Mouse (Mus musculus): ENCODE measurements around the gene Prkce. TPM values are rescaled to one million over a fixed set of nuclear protein-coding genes. Genes with fewer than 3 reads are reported as not detected.
A peak's percentile ranks its signal among the peaks of the same experiment; 100 is the strongest.

Gene Prkce
- total and polyA plus RNA-seq, 2 experiments from 2014 or later: 50.8 to 55.8 TPM

DNA sequence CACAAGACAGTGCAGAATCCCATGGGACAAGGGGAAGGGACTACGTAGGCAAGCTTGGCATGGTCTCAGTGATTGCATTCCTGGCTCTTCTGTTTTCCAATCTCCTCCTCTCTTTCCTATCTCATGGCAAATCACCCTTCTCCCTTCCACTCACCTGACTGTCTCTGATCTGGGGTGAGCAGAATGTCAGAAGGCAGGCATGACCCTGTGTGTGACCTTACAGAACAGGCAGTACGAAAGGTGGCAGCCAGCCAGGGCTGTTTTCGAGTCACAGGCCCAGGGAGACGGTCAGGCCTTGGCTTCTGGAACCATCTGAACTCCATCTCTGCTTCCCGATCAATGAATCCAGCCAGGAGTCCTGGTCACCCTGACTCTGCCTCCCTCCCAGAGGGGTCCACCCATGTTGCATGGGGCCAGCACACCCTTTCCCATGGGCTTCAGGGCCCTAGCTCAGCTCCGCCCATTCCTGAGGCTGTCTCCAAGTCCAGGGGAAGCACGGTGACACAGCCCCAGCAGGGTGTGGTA lies 119.2 kb downstream of the Prkce start:
- Histone ChIP-seq H3K27me3 (ENCODE audit: insufficient read depth, low read length) (no peaks in the 10 kb centered on the region), H3K4me3 (ENCODE audit: low read length) (no peak overlapping the region), H3K27ac (no peak overlapping the region), H3K4me1 (ENCODE audit: insufficient read depth, low read length) (peaks cover 7% of the 10 kb centered on the region), H3K9ac (replicated peaks; ENCODE audit: low read length) (no peak overlapping the region), H3K36me3 (ENCODE audit: insufficient read depth, low read length) (no peaks in the 10 kb centered on the region), H3K9me3 (ENCODE audit: low read length) (no peaks in the 10 kb centered on the region), H3K4me2 (ENCODE audit: low read depth, low read length) (no peak overlapping the region)
- 70% methylated on average over 7 of the region's 7 CpGs for WGBS
- DNase-seq (ENCODE audit: low spot score): no peak
- no peak for TF ChIP-seq CTCF (IDR thresholded peaks at IDR 0.05; ENCODE audit: low read depth)
- ATAC-seq: no peak

DNA sequence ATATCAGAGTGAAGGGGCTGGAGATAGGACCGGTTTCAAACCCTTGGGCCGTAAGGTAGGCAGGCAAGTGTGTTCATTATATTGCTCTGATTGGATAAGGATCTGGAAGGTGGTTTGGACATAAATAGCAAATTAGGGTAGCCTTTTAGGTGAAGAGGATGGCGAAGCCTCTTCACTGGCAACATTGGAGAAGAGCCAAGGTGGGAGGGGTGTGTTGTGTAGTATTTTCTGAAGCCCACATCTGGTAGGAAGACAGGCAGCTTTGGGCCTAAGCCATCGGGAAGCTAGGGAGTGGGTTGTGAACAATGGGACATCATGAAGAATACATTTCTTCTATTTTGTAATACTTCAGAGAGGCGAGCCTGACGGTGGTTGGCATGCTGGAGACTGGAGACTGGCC lies 125.1 kb downstream of the Prkce start:
- no peak overlapping the region for H3K4me2 ChIP-seq (ENCODE audit: low read depth, low read length)
- no peaks in the 10 kb centered on the region for H3K9me3 ChIP-seq (ENCODE audit: low read length)
- 0 out of 2 replicates have a peak, but pooled peaks cover 4% of the 10 kb centered on the region for H3K4me1 ChIP-seq (ENCODE audit: insufficient read depth, low read length)
- no peak overlapping the region for H3K27ac ChIP-seq
- WGBS: 85% methylated on average over 6 of the region's 6 CpGs
- no peak for TF ChIP-seq CTCF (IDR thresholded peaks at IDR 0.05; ENCODE audit: low read depth)
- DNase-seq (ENCODE audit: low spot score) (no peak), ATAC-seq (no peak)
- no peak overlapping the region for H3K4me3 ChIP-seq (ENCODE audit: low read length)
- H3K36me3 ChIP-seq (ENCODE audit: insufficient read depth, low read length): no peaks in the 10 kb centered on the region
- H3K9ac ChIP-seq (replicated peaks; ENCODE audit: low read length): no peak overlapping the region
- H3K27me3 ChIP-seq (ENCODE audit: insufficient read depth, low read length): no peaks in the 10 kb centered on the region

DNA sequence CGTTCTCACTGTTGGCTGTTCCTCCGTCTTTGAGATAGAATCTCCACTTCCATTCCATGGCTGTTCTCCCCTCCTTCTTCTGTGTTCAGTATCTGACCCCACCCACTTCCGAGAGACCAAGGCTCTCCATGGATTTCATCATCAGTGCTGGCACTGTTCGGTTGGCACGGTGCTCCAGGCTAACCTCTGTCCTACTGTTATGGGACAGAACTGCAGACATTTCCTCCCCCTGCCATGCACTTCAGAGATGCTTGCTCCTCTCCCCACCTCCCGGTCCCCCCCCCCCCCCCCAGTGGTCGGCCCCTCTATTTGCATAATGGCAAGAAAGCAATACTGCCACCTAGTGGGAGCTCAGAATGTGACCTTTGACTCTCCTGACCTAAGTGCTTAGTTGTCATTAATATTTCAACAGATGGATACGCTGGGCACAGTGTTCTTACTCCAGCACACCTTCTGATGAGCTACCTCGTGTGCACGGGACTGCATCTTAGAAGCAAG lies 125.7 kb downstream of the Prkce start:
- H3K4me1 ChIP-seq (ENCODE audit: insufficient read depth, low read length): 0 out of 2 replicates have a peak, but pooled peaks cover 4% of the 10 kb centered on the region
- no peaks in the 10 kb centered on the region for H3K9me3 ChIP-seq (ENCODE audit: low read length)
- no peak overlapping the region for H3K27ac ChIP-seq
- no peaks in the 10 kb centered on the region for H3K36me3 ChIP-seq (ENCODE audit: insufficient read depth, low read length)
- ATAC-seq: peak; percentile 38; the same call in 1 of the 2 replicates
- no peak overlapping the region for H3K4me2 ChIP-seq (ENCODE audit: low read depth, low read length)
- 43% methylated on average over 10 of the region's 10 CpGs for WGBS
- no peaks in the 10 kb centered on the region for H3K27me3 ChIP-seq (ENCODE audit: insufficient read depth, low read length)
- no peak overlapping the region for H3K9ac ChIP-seq (replicated peaks; ENCODE audit: low read length)
- TF ChIP-seq CTCF (IDR thresholded peaks at IDR 0.05; ENCODE audit: low read depth): peak; percentile 58
- no peak overlapping the region for H3K4me3 ChIP-seq (ENCODE audit: low read length)
- peak; percentile 67 for DNase-seq (ENCODE audit: low spot score)

DNA sequence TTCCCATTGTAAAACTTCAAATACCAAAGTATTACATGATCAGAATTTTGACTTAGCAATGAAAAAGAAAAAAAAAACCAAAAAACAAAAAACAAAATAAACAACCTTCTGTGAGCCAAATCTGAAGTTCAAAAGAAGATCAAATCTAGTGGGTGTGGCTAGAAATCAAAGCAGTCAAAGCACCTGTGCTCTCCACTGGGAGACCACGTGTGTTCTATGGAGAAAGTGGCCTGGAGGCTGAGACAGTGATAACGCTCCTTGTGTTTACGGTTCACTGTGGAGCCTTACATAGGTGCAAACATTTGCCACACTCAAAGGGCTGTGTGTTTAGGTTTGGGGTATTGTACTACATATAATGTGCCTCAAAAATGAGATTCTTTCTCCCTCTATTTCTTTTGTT lies 132.0 kb downstream of the Prkce start:
- Histone ChIP-seq H3K27me3 (ENCODE audit: insufficient read depth, low read length) (no peaks in the 10 kb centered on the region), H3K9ac (replicated peaks; ENCODE audit: low read length) (no peak overlapping the region), H3K36me3 (ENCODE audit: insufficient read depth, low read length) (no peaks in the 10 kb centered on the region), H3K27ac (no peak overlapping the region), H3K4me3 (ENCODE audit: low read length) (no peak overlapping the region), H3K4me1 (ENCODE audit: insufficient read depth, low read length) (peaks cover 6% of the 10 kb centered on the region; the same call in 1 of the 2 replicates), H3K4me2 (ENCODE audit: low read depth, low read length) (no peak overlapping the region), H3K9me3 (ENCODE audit: low read length) (no peaks in the 10 kb centered on the region)
- no peak for DNase-seq (ENCODE audit: low spot score)
- 65% methylated on average over 3 of the region's 3 CpGs for WGBS
- ATAC-seq: no peak
- no peak for TF ChIP-seq CTCF (IDR thresholded peaks at IDR 0.05; ENCODE audit: low read depth)

DNA sequence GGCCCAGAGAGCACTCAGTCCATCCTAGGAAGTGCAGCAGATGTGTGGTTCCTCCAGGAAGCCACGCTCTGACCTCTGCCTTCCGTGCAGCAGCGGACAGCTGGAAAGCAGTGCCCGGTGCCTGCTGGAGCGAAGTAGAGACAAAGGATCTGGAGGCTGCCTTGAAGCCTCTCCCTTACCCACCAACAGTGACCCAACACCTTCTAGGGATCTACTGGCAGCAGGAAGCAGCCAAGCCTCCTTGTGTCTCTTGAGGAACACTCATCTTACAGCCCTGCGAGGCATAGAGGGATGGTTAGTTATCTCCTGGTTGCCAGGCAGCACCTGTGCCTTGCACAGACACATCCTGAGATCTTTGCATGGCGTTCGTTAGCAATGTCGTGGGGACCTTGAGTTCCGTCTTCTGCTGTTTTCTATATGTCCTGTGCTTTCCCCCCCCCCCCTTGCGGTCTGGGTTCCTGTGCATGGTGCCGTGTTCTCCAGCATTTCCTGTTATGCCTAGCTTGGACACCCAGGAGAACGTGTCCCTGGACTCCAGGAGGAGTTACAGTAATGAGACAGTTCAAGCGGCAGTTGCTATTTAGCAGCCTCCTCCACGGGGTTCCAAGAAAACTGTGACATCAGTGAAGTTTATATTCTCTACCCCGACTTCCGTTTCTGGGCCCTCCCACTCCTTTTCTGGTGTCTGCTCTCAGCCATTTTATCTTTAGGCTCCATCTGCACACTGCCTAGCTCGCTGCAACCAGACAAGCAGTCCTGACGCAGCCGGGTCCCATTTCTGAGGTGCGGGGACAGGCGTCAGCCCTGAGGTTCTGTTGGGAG lies 133.4 kb downstream of the Prkce start:
- 68% methylated on average over 22 of the region's 22 CpGs for WGBS
- Histone ChIP-seq H3K4me3 (ENCODE audit: low read length) (no peak overlapping the region), H3K9ac (replicated peaks; ENCODE audit: low read length) (0 out of 2 replicates have a peak overlapping the region, but pooled peaks have one; percentile 9), H3K9me3 (ENCODE audit: low read length) (no peaks in the 10 kb centered on the region), H3K36me3 (ENCODE audit: insufficient read depth, low read length) (no peaks in the 10 kb centered on the region), H3K27ac (peak overlapping the region; percentile 66), H3K4me1 (ENCODE audit: insufficient read depth, low read length) (peaks cover 6% of the 10 kb centered on the region; the same call in 1 of the 2 replicates), H3K27me3 (ENCODE audit: insufficient read depth, low read length) (no peaks in the 10 kb centered on the region), H3K4me2 (ENCODE audit: low read depth, low read length) (peak overlapping the region; percentile 34; the same call in 1 of the 2 replicates)
- DNase-seq (ENCODE audit: low spot score) (peak; percentile 39), ATAC-seq (no peak)
- no peak for TF ChIP-seq CTCF (IDR thresholded peaks at IDR 0.05; ENCODE audit: low read depth)

DNA sequence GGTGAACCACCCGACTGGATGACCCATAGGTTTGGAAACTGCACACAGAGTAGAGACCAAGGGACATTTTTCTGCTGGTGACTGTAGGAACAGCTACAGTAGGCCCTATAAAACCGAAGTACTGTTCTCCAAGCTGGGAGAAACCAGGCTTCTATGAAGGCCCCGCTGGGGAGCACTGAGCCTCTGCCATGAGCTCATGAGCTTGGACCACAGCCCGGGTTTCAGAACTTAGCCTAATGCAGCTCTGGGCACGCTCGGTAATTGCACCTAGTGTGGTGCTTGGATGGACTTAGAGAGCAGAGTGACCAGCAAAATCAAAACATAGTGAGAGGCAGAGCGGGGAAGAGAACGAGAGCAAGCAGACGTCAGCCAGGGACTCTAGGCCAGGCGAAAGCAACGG lies 134.7 kb downstream of the Prkce start:
- TF ChIP-seq CTCF (IDR thresholded peaks at IDR 0.05; ENCODE audit: low read depth): no peak
- DNase-seq (ENCODE audit: low spot score) (peak; percentile 78), ATAC-seq (peak; percentile 48; the same call in 1 of the 2 replicates)
- Histone ChIP-seq H3K9ac (replicated peaks; ENCODE audit: low read length) (no peak overlapping the region), H3K27me3 (ENCODE audit: insufficient read depth, low read length) (no peaks in the 10 kb centered on the region), H3K9me3 (ENCODE audit: low read length) (no peaks in the 10 kb centered on the region), H3K4me2 (ENCODE audit: low read depth, low read length) (no peak overlapping the region), H3K27ac (no peak overlapping the region), H3K36me3 (ENCODE audit: insufficient read depth, low read length) (no peaks in the 10 kb centered on the region), H3K4me3 (ENCODE audit: low read length) (no peak overlapping the region), H3K4me1 (ENCODE audit: insufficient read depth, low read length) (peaks cover 11% of the 10 kb centered on the region)
- WGBS: 70% methylated on average over 11 of the region's 11 CpGs
